Mouse (Mus musculus) forebrain, embryonic 12.5 days (tissue): ENCODE results near the gene Plxnc1. TPM values are rescaled to one million over a fixed set of nuclear protein-coding genes. Genes with fewer than 3 reads are reported as not detected.

Source experiments
- ATAC-seq: fragments of 200-750 bp; cut with Nextera tagmentation; 2 replicates; pipeline ENCODE4 v1.8.0; 2017; ENCODE audit warnings: moderate TSS enrichment; ENCODE audit not compliant: low FRiP score
- H3K27ac ChIP-seq: fragments of 300-500 bp; sonication (generic); 2 replicates; pipeline ENCODE4 v1.5.1; 2016; ENCODE audit warnings: mild to moderate bottlenecking
- H3K27me3 ChIP-seq: fragments of 300-500 bp; sonication (generic); 2 replicates; pipeline ENCODE4 v1.6.1; 2016; ENCODE audit warnings: mild to moderate bottlenecking
- H3K36me3 ChIP-seq: fragments of 300-500 bp; sonication (generic); replicated peaks from 2 replicates; pipeline ENCODE4 v1.6.1; 2016; ENCODE audit warnings: mild to moderate bottlenecking
- H3K4me1 ChIP-seq: fragments of 300-500 bp; sonication (generic); 2 replicates; pipeline ENCODE4 v1.6.1; 2016
- H3K4me2 ChIP-seq: fragments of 300-500 bp; sonication (generic); 2 replicates; pipeline ENCODE4 v1.6.1; 2016; ENCODE audit warnings: mild to moderate bottlenecking, moderate library complexity
- H3K4me3 ChIP-seq: fragments of 300-500 bp; sonication (generic); replicated peaks from 2 replicates; pipeline ENCODE4 v1.5.1; 2016; ENCODE audit warnings: mild to moderate bottlenecking
- H3K9ac ChIP-seq: fragments of 300-500 bp; sonication (generic); 2 replicates; pipeline ENCODE4 v1.6.1; 2016; ENCODE audit warnings: mild to moderate bottlenecking
- H3K9me3 ChIP-seq: fragments of 300-500 bp; sonication (generic); 2 replicates; pipeline ENCODE4 v1.6.1; 2016
- WGBS: fragments of 180-500 bp; shearing (Covaris S2); methylation state at CpG from one replicate; pipeline ENCODE4 v1.1.7; 2016; 5-methylcytosine and 5-hydroxymethylcytosine counted together
- polyA plus RNA-seq: library from polyadenylated mRNA; unstranded; fragments of >200 nt; fragmentation: Nextera tagmentation; extraction: Ambion mirVana; gene quantifications from 2 replicates; pipeline ENCODE4 v1.2.1, GENCODE M21; 2016

Gene Plxnc1
- polyA plus RNA-seq, 1 experiment from 2014 or later: 8.8 TPM

- H3K4me3 ChIP-seq: no peak overlapping the region
- no peak overlapping the region for H3K27ac ChIP-seq
- WGBS: 75% methylated on average over 9 of the region's 9 CpGs
- no peaks in the 10 kb centered on the region for H3K9me3 ChIP-seq
- peak; percentile 41; the same call in 1 of the 2 replicates for ATAC-seq
- H3K4me1 ChIP-seq: peaks cover 25% of the 10 kb centered on the region
- H3K36me3 ChIP-seq: no peaks in the 10 kb centered on the region
- no peak overlapping the region for H3K9ac ChIP-seq
- no peak overlapping the region for H3K4me2 ChIP-seq
- H3K27me3 ChIP-seq: 0 out of 2 replicates have a peak, but pooled peaks cover 4% of the 10 kb centered on the region
Observed at GRCm38 (mm10) chr10:94931961-94932832, 12.4 kb downstream of the Plxnc1 start.

GRCm38 (mm10) chr10:94928164-94928563 lies 16.5 kb downstream of the Plxnc1 start:
- Histone ChIP-seq H3K36me3 (no peaks in the 10 kb centered on the region), H3K4me3 (no peak overlapping the region), H3K4me2 (no peak overlapping the region), H3K27ac (no peak overlapping the region), H3K9me3 (no peaks in the 10 kb centered on the region), H3K4me1 (peaks cover 34% of the 10 kb centered on the region), H3K9ac (no peak overlapping the region), H3K27me3 (no peaks in the 10 kb centered on the region)
- no peak for ATAC-seq
- 88% methylated on average over 4 of the region's 4 CpGs for WGBS

GRCm38 (mm10) chr10:94926297-94926696 lies 18.3 kb downstream of the Plxnc1 start:
- Histone ChIP-seq H3K27me3 (no peaks in the 10 kb centered on the region), H3K9me3 (no peaks in the 10 kb centered on the region), H3K4me1 (peaks cover 33% of the 10 kb centered on the region), H3K4me3 (no peak overlapping the region), H3K9ac (no peak overlapping the region), H3K4me2 (no peak overlapping the region), H3K27ac (peak overlapping the region; percentile 65), H3K36me3 (no peaks in the 10 kb centered on the region)
- 0 out of 2 replicates have a peak, but pooled peaks have one; percentile 30 for ATAC-seq
- WGBS: 3% methylated on average over 3 of the region's 3 CpGs

GRCm38 (mm10) chr10:94924878-94925277 lies 19.8 kb downstream of the Plxnc1 start:
- no peak overlapping the region for H3K4me3 ChIP-seq
- no peak overlapping the region for H3K9ac ChIP-seq
- no peak for ATAC-seq
- no peak overlapping the region for H3K27ac ChIP-seq
- H3K36me3 ChIP-seq: 0 out of 2 replicates have a peak, but pooled peaks cover 3% of the 10 kb centered on the region
- peaks cover 33% of the 10 kb centered on the region for H3K4me1 ChIP-seq
- 92% methylated on average over 4 of the region's 4 CpGs for WGBS
- no peak overlapping the region for H3K4me2 ChIP-seq
- H3K9me3 ChIP-seq: no peaks in the 10 kb centered on the region
- H3K27me3 ChIP-seq: no peaks in the 10 kb centered on the region

- WGBS: 90% methylated on average over 4 of the region's 4 CpGs
- no peak for ATAC-seq
- no peak overlapping the region for H3K9ac ChIP-seq
Observed at GRCm38 (mm10) chr10:94924450-94924849, 20.2 kb downstream of the Plxnc1 start.

GRCm38 (mm10) chr10:94923337-94923762 lies 21.3 kb downstream of the Plxnc1 start:
- Histone ChIP-seq H3K36me3 (0 out of 2 replicates have a peak, but pooled peaks cover 3% of the 10 kb centered on the region), H3K9ac (no peak overlapping the region), H3K4me1 (peaks cover 33% of the 10 kb centered on the region), H3K27ac (no peak overlapping the region), H3K4me2 (no peak overlapping the region), H3K27me3 (no peaks in the 10 kb centered on the region), H3K9me3 (no peaks in the 10 kb centered on the region), H3K4me3 (no peak overlapping the region)
- no peak for ATAC-seq
- 78% methylated on average over 7 of the region's 7 CpGs for WGBS

More at GRCm38 (mm10) chr10:94924450-94924849, 20.2 kb downstream of the Plxnc1 start:
- peaks cover 33% of the 10 kb centered on the region for H3K4me1 ChIP-seq
- H3K4me2 ChIP-seq: no peak overlapping the region
- H3K27ac ChIP-seq: no peak overlapping the region
- no peaks in the 10 kb centered on the region for H3K9me3 ChIP-seq
- H3K36me3 ChIP-seq: 0 out of 2 replicates have a peak, but pooled peaks cover 3% of the 10 kb centered on the region
- H3K4me3 ChIP-seq: no peak overlapping the region
- H3K27me3 ChIP-seq: no peaks in the 10 kb centered on the region

- H3K27me3 ChIP-seq: no peaks in the 10 kb centered on the region
- peaks cover 37% of the 10 kb centered on the region for H3K4me1 ChIP-seq
- no peak overlapping the region for H3K4me2 ChIP-seq
- H3K4me3 ChIP-seq: no peak overlapping the region
- H3K9ac ChIP-seq: no peak overlapping the region
- H3K36me3 ChIP-seq: 0 out of 2 replicates have a peak, but pooled peaks cover 3% of the 10 kb centered on the region
- no peaks in the 10 kb centered on the region for H3K9me3 ChIP-seq
- ATAC-seq: no peak
- H3K27ac ChIP-seq: no peak overlapping the region
- whole genome bisulfite sequencing: 89% methylated on average over 12 of the region's 12 CpGs
Observed at GRCm38 (mm10) chr10:94922848-94923247, 21.8 kb downstream of the Plxnc1 start.

GRCm38 (mm10) chr10:94921751-94922150 lies 22.9 kb downstream of the Plxnc1 start:
- H3K36me3 ChIP-seq: 0 out of 2 replicates have a peak, but pooled peaks cover 3% of the 10 kb centered on the region
- H3K4me2 ChIP-seq: no peak overlapping the region
- ATAC-seq: no peak
- no peaks in the 10 kb centered on the region for H3K27me3 ChIP-seq
- no peak overlapping the region for H3K4me3 ChIP-seq
- no peak overlapping the region for H3K27ac ChIP-seq
- no peaks in the 10 kb centered on the region for H3K9me3 ChIP-seq
- 61% methylated on average over 6 of the region's 6 CpGs for WGBS
- peaks cover 30% of the 10 kb centered on the region for H3K4me1 ChIP-seq
- H3K9ac ChIP-seq: no peak overlapping the region

GRCm38 (mm10) chr10:94920526-94920925 lies 24.1 kb downstream of the Plxnc1 start:
- no peak for ATAC-seq
- no peaks in the 10 kb centered on the region for H3K9me3 ChIP-seq
- WGBS: 82% methylated on average over 8 of the region's 8 CpGs
- H3K4me2 ChIP-seq: no peak overlapping the region
- H3K27ac ChIP-seq: no peak overlapping the region
- no peak overlapping the region for H3K9ac ChIP-seq
- H3K4me3 ChIP-seq: no peak overlapping the region
- H3K4me1 ChIP-seq: peaks cover 23% of the 10 kb centered on the region
- no peaks in the 10 kb centered on the region for H3K27me3 ChIP-seq
- H3K36me3 ChIP-seq: 0 out of 2 replicates have a peak, but pooled peaks cover 3% of the 10 kb centered on the region

GRCm38 (mm10) chr10:94919960-94920359 lies 24.7 kb downstream of the Plxnc1 start:
- Histone ChIP-seq H3K27me3 (no peaks in the 10 kb centered on the region), H3K4me1 (peaks cover 23% of the 10 kb centered on the region), H3K4me2 (no peak overlapping the region), H3K9me3 (no peaks in the 10 kb centered on the region), H3K4me3 (no peak overlapping the region), H3K27ac (no peak overlapping the region), H3K9ac (no peak overlapping the region), H3K36me3 (0 out of 2 replicates have a peak, but pooled peaks cover 3% of the 10 kb centered on the region)
- ATAC-seq: no peak
- WGBS: 69% methylated on average over 2 of the region's 2 CpGs

- H3K27ac ChIP-seq: no peak overlapping the region
- 0 out of 2 replicates have a peak, but pooled peaks cover 3% of the 10 kb centered on the region for H3K36me3 ChIP-seq
- ATAC-seq: no peak
- no peak overlapping the region for H3K9ac ChIP-seq
- H3K4me2 ChIP-seq: no peak overlapping the region
- no peaks in the 10 kb centered on the region for H3K27me3 ChIP-seq
- WGBS: 76% methylated on average over 12 of the region's 12 CpGs
- H3K4me1 ChIP-seq: peaks cover 23% of the 10 kb centered on the region
- no peak overlapping the region for H3K4me3 ChIP-seq
- no peaks in the 10 kb centered on the region for H3K9me3 ChIP-seq
Observed at GRCm38 (mm10) chr10:94919552-94919951, 25.1 kb downstream of the Plxnc1 start.

- Histone ChIP-seq H3K36me3 (0 out of 2 replicates have a peak, but pooled peaks cover 3% of the 10 kb centered on the region), H3K27ac (no peak overlapping the region), H3K27me3 (no peaks in the 10 kb centered on the region), H3K4me2 (no peak overlapping the region), H3K9ac (no peak overlapping the region), H3K4me3 (no peak overlapping the region), H3K9me3 (no peaks in the 10 kb centered on the region), H3K4me1 (peaks cover 23% of the 10 kb centered on the region)
- WGBS: 90% methylated on average over 7 of the region's 7 CpGs
- ATAC-seq: no peak
Observed at GRCm38 (mm10) chr10:94918618-94919017, 26.0 kb downstream of the Plxnc1 start.
